Mouse (Mus musculus) G1E (cell line): ENCODE data around the gene Cilp. TPM values are rescaled to one million over a fixed set of nuclear protein-coding genes. Genes with fewer than 3 reads are reported as not detected.

Experiments
- ATAC-seq: 2 replicates; pipeline ENCODE4 v1.8.0; 2016; ENCODE audit warnings: mild to moderate bottlenecking; ENCODE audit not compliant: insufficient number of reproducible peaks, poor library complexity, low FRiP score, severe bottlenecking; ENCODE audit errors: extremely low read depth
- DNase-seq: peaks from one replicate; pipeline ENCODE4 v3.0.0; 2012; ENCODE audit warnings: low spot score
- H3K27me3 ChIP-seq: 2 replicates; pipeline ENCODE4 v1.6.1; 2012; ENCODE audit warnings: mild to moderate bottlenecking, low read length, inconsistent platforms; ENCODE audit not compliant: insufficient read depth
- H3K36me3 ChIP-seq: replicated peaks from 2 replicates; pipeline ENCODE3; 2012; ENCODE audit warnings: mild to moderate bottlenecking, inconsistent platforms
- H3K4me1 ChIP-seq: 2 replicates; pipeline ENCODE4 v1.6.1; 2012; ENCODE audit warnings: low read depth, low read length, inconsistent platforms, mixed read lengths; ENCODE audit not compliant: insufficient read depth
- H3K4me3 ChIP-seq: 2 replicates; pipeline ENCODE4 v1.5.1; 2012; ENCODE audit warnings: low read depth, mild to moderate bottlenecking, inconsistent platforms, low read length, moderate library complexity, mixed read lengths
- H3K9me3 ChIP-seq: replicated peaks from 2 replicates; pipeline ENCODE4 v1.6.1; 2012; ENCODE audit warnings: inconsistent platforms
- CTCF ChIP-seq: IDR thresholded peaks from 2 replicates; pipeline ENCODE4 v1.5.1; 2012; ENCODE audit warnings: low read depth, low read length, inconsistent platforms, mixed read lengths
- GATA1 ChIP-seq: IDR thresholded peaks from 2 replicates; pipeline ENCODE4 v1.6.1; 2012; ENCODE audit warnings: borderline replicate concordance, low read length, inconsistent platforms, mixed read lengths
- GATA2 ChIP-seq: IDR thresholded peaks from 2 replicates; pipeline ENCODE4 v1.6.1; 2012; ENCODE audit warnings: low read depth, low read length, inconsistent platforms, borderline replicate concordance
- POLR2AphosphoS5 ChIP-seq: IDR thresholded peaks from 2 replicates; pipeline ENCODE4 v1.6.1; 2012; ENCODE audit warnings: low read depth, low read length, inconsistent platforms; ENCODE audit not compliant: insufficient replicate concordance
- TAL1 ChIP-seq: conservative IDR thresholded peaks from 2 replicates; pipeline ENCODE4 v1.6.1; 2012; ENCODE audit warnings: low read depth, low read length, inconsistent platforms, mixed read lengths
- polyA plus RNA-seq: library from polyadenylated mRNA; stranded (reverse); fragments of >175 nt; gene quantifications from 2 replicates; pipeline ENCODE4 v1.2.3, GENCODE M21; 2012
- total RNA-seq, 2 experiments: library from RNA; stranded (forward) in 1 of 2; stranded (reverse) in 1 of 2; fragments of 200-1000 nt in 1 of 2; fragments of >200 nt in 1 of 2; fragmentation: Nextera tagmentation in 1 of 2; gene quantifications; 2 replicates each; pipeline ENCODE4 v1.2.3; 2014 to 2017

Cilp gene
- total and polyA plus RNA-seq, 3 experiments = under 0.01 TPM; not detected in 2

- H3K9me3 ChIP-seq = peaks cover 23% of the 10 kb centered on the region
- DNase-seq (no peak), ATAC-seq (no peak)
- H3K4me1 ChIP-seq = peaks cover 23% of the 10 kb centered on the region
- H3K27me3 ChIP-seq = no peaks in the 10 kb centered on the region
- peaks cover 17% of the 10 kb centered on the region for H3K36me3 ChIP-seq
- TF ChIP-seq GATA2 (no peak), CTCF (no peak), TAL1 (no peak), POLR2AphosphoS5 (no peak), GATA1 (no peak)
- H3K4me3 ChIP-seq = no peak overlapping the region
These were observed 27.4 kb downstream of the Cilp start for GRCm38 (mm10) chr9:65292421-65292820.

- Histone ChIP-seq H3K9me3 (peaks cover 17% of the 10 kb centered on the region), H3K27me3 (no peaks in the 10 kb centered on the region), H3K4me3 (peak overlapping the region; percentile 91)
These were observed 28.1 kb downstream of the Cilp start for GRCm38 (mm10) chr9:65293119-65293518.

GRCm38 (mm10) chr9:65293580-65293972 lies 28.6 kb downstream of the Cilp start:
- no peak for ATAC-seq
- peaks cover 23% of the 10 kb centered on the region for H3K4me1 ChIP-seq

More at GRCm38 (mm10) chr9:65293119-65293518, 28.1 kb downstream of the Cilp start:
- Histone ChIP-seq H3K4me1 (peaks cover 23% of the 10 kb centered on the region), H3K36me3 (peaks cover 24% of the 10 kb centered on the region)
- TF ChIP-seq TAL1 (no peak), GATA2 (no peak), CTCF (no peak), POLR2AphosphoS5 (no peak), GATA1 (no peak)
- DNase-seq (no peak), ATAC-seq (no peak)

GRCm38 (mm10) chr9:65293973-65294715 lies 29.2 kb downstream of the Cilp start, which contains the start of gene Clpx:
Clpx (plus strand) TSS chr9:65294260.
- H3K4me1 ChIP-seq = peaks cover 23% of the 10 kb centered on the region
- peak; percentile 85 for ATAC-seq

More at GRCm38 (mm10) chr9:65293580-65293972, 28.6 kb downstream of the Cilp start:
- H3K9me3 ChIP-seq = peaks cover 14% of the 10 kb centered on the region
- H3K27me3 ChIP-seq = no peaks in the 10 kb centered on the region
- peak overlapping the region; percentile 91 for H3K4me3 ChIP-seq
- H3K36me3 ChIP-seq = peaks cover 25% of the 10 kb centered on the region
- no peak for DNase-seq
- no peak for TF ChIP-seq GATA2
- TF ChIP-seq GATA1 = no peak
- no peak for TF ChIP-seq CTCF
- no peak for TF ChIP-seq POLR2AphosphoS5
- no peak for TF ChIP-seq TAL1

GRCm38 (mm10) chr9:65294716-65295378 lies 29.9 kb downstream of the Cilp start:
- peaks cover 34% of the 10 kb centered on the region for H3K36me3 ChIP-seq
- peaks cover 23% of the 10 kb centered on the region for H3K4me1 ChIP-seq
- H3K9me3 ChIP-seq = peaks cover 2% of the 10 kb centered on the region
- TF ChIP-seq CTCF (no peak), GATA1 (no peak), GATA2 (no peak), POLR2AphosphoS5 (no peak), TAL1 (no peak)
- peak overlapping the region; percentile 91 for H3K4me3 ChIP-seq
- ATAC-seq = no peak
- DNase-seq = peak; percentile 25
- H3K27me3 ChIP-seq = no peaks in the 10 kb centered on the region

More at GRCm38 (mm10) chr9:65293973-65294715, 29.2 kb downstream of the Cilp start, which contains the start of gene Clpx:
- peak; percentile 87 for DNase-seq
- no peak for TF ChIP-seq CTCF
- no peak for TF ChIP-seq GATA2
- no peak for TF ChIP-seq POLR2AphosphoS5
- no peak for TF ChIP-seq TAL1
- TF ChIP-seq GATA1 = no peak
- H3K9me3 ChIP-seq = peaks cover 9% of the 10 kb centered on the region
- no peaks in the 10 kb centered on the region for H3K27me3 ChIP-seq
- H3K36me3 ChIP-seq = peaks cover 30% of the 10 kb centered on the region
- peak within 1 kb of the TSS; percentile 91 for H3K4me3 ChIP-seq

- Histone ChIP-seq H3K9me3 (no peaks in the 10 kb centered on the region), H3K4me3 (no peak overlapping the region), H3K27me3 (no peaks in the 10 kb centered on the region), H3K4me1 (peaks cover 21% of the 10 kb centered on the region), H3K36me3 (peaks cover 51% of the 10 kb centered on the region)
- ATAC-seq (no peak), DNase-seq (no peak)
- TF ChIP-seq CTCF (no peak), TAL1 (no peak), GATA2 (no peak), POLR2AphosphoS5 (no peak), GATA1 (no peak)
These were observed 32.1 kb downstream of the Cilp start for GRCm38 (mm10) chr9:65297056-65297455.
